Mouse (Mus musculus): Measurements from ENCODE around the gene Lipk. TPM values are rescaled to one million over a fixed set of nuclear protein-coding genes. Genes with fewer than 3 reads are reported as not detected.

Lipk gene
- polyA plus RNA-seq, 1 experiment, result not detected

GRCm38 (mm10) chr19:34022759-34023158, 14.7 kb downstream of the Lipk start:
- Histone ChIP-seq H3K36me3 (ENCODE audit: control insufficient read depth, insufficient read depth) (no peaks in the 10 kb centered on the region), H3K79me2 (ENCODE audit: control insufficient read depth, insufficient read depth) (no peaks in the 10 kb centered on the region), H3K27me3 (ENCODE audit: control insufficient read depth, insufficient read depth, insufficient read length) (no peaks in the 10 kb centered on the region), H3K79me3 (ENCODE audit: low read depth) (no peaks in the 10 kb centered on the region), H3K4me3 (ENCODE audit: insufficient read depth, poor library complexity, severe bottlenecking) (no peak overlapping the region), H3ac (ENCODE audit: control insufficient read depth, insufficient read length, low read depth) (no peak overlapping the region)
- no peak for TF ChIP-seq MAX (IDR thresholded peaks at IDR 0.05)
- TF ChIP-seq FOSL1 (IDR thresholded peaks at IDR 0.05; ENCODE audit: insufficient read depth, low read length, poor library complexity, severe bottlenecking), result no peak
- no peak for TF ChIP-seq MYOG (IDR thresholded peaks at IDR 0.05; ENCODE audit: control insufficient read depth, extremely low read depth, insufficient read length)
- TF ChIP-seq USF1 (IDR thresholded peaks at IDR 0.05; ENCODE audit: low read depth), result no peak
- no peak for TF ChIP-seq CTCF (IDR thresholded peaks at IDR 0.05; ENCODE audit: control insufficient read depth, insufficient read depth, insufficient read length)

GRCm38 (mm10) chr19:34039731-34040130, 31.6 kb downstream of the Lipk start:
- H3K79me3 ChIP-seq (ENCODE audit: low read depth), result no peaks in the 10 kb centered on the region
- no peaks in the 10 kb centered on the region for H3K79me2 ChIP-seq (ENCODE audit: control insufficient read depth, insufficient read depth)
- TF ChIP-seq MAX (IDR thresholded peaks at IDR 0.05), result no peak
- TF ChIP-seq FOSL1 (IDR thresholded peaks at IDR 0.05; ENCODE audit: insufficient read depth, low read length, poor library complexity, severe bottlenecking), result no peak
- no peak for TF ChIP-seq USF1 (IDR thresholded peaks at IDR 0.05; ENCODE audit: low read depth)
- no peak for TF ChIP-seq MYOD1 (IDR thresholded peaks at IDR 0.05; ENCODE audit: control insufficient read depth, insufficient read length, low read depth)
- TF ChIP-seq CEBPB (IDR thresholded peaks at IDR 0.05; ENCODE audit: low read depth), result no peak
- no peak for TF ChIP-seq MYOG (IDR thresholded peaks at IDR 0.05; ENCODE audit: control insufficient read depth, extremely low read depth, insufficient read length)
- TF ChIP-seq CTCF (IDR thresholded peaks at IDR 0.05; ENCODE audit: control insufficient read depth, insufficient read depth, insufficient read length), result no peak

GRCm38 (mm10) chr19:34043008-34043407, 34.9 kb downstream of the Lipk start:
- Histone ChIP-seq H3K4me3 (ENCODE audit: insufficient read depth, poor library complexity, severe bottlenecking) (no peak overlapping the region), H3K36me3 (ENCODE audit: control insufficient read depth, insufficient read depth) (no peaks in the 10 kb centered on the region), H3ac (ENCODE audit: control insufficient read depth, insufficient read length, low read depth) (no peak overlapping the region), H3K79me2 (ENCODE audit: control insufficient read depth, insufficient read depth) (no peaks in the 10 kb centered on the region), H3K27me3 (ENCODE audit: control insufficient read depth, insufficient read depth, insufficient read length) (no peaks in the 10 kb centered on the region), H3K79me3 (ENCODE audit: low read depth) (no peaks in the 10 kb centered on the region)
- TF ChIP-seq MYOD1 (IDR thresholded peaks at IDR 0.05; ENCODE audit: control insufficient read depth, insufficient read length, low read depth) (no peak), USF1 (IDR thresholded peaks at IDR 0.05; ENCODE audit: low read depth) (peak; percentile 21), CTCF (IDR thresholded peaks at IDR 0.05; ENCODE audit: control insufficient read depth, insufficient read depth, insufficient read length) (no peak), MYOG (IDR thresholded peaks at IDR 0.05; ENCODE audit: control insufficient read depth, extremely low read depth, insufficient read length) (no peak), CEBPB (IDR thresholded peaks at IDR 0.05; ENCODE audit: low read depth) (no peak), MAX (IDR thresholded peaks at IDR 0.05) (peak; percentile 96), FOSL1 (IDR thresholded peaks at IDR 0.05; ENCODE audit: insufficient read depth, low read length, poor library complexity, severe bottlenecking) (peak; percentile 5)

More at GRCm38 (mm10) chr19:34039731-34040130, 31.6 kb downstream of the Lipk start:
- no peak overlapping the region for H3K4me3 ChIP-seq (ENCODE audit: insufficient read depth, poor library complexity, severe bottlenecking)
- no peaks in the 10 kb centered on the region for H3K36me3 ChIP-seq (ENCODE audit: control insufficient read depth, insufficient read depth)
- no peak overlapping the region for H3ac ChIP-seq (ENCODE audit: control insufficient read depth, insufficient read length, low read depth)
- no peaks in the 10 kb centered on the region for H3K27me3 ChIP-seq (ENCODE audit: control insufficient read depth, insufficient read depth, insufficient read length)

- Histone ChIP-seq H3K4me3 (ENCODE audit: insufficient read depth, poor library complexity, severe bottlenecking) (no peak overlapping the region), H3K36me3 (ENCODE audit: control insufficient read depth, insufficient read depth) (no peaks in the 10 kb centered on the region), H3K27me3 (ENCODE audit: control insufficient read depth, insufficient read depth, insufficient read length) (no peaks in the 10 kb centered on the region), H3ac (ENCODE audit: control insufficient read depth, insufficient read length, low read depth) (no peak overlapping the region), H3K79me2 (ENCODE audit: control insufficient read depth, insufficient read depth) (no peaks in the 10 kb centered on the region), H3K79me3 (ENCODE audit: low read depth) (no peaks in the 10 kb centered on the region)
- no peak for TF ChIP-seq MAX (IDR thresholded peaks at IDR 0.05)
- TF ChIP-seq CEBPB (IDR thresholded peaks at IDR 0.05; ENCODE audit: low read depth), result no peak
- no peak for TF ChIP-seq USF1 (IDR thresholded peaks at IDR 0.05; ENCODE audit: low read depth)
- TF ChIP-seq MYOD1 (IDR thresholded peaks at IDR 0.05; ENCODE audit: control insufficient read depth, insufficient read length, low read depth), result no peak
Observed at GRCm38 (mm10) chr19:34049371-34050039, 41.4 kb downstream of the Lipk start.

GRCm38 (mm10) chr19:34051502-34051901, 43.4 kb downstream of the Lipk start:
- H3K79me3 ChIP-seq (ENCODE audit: low read depth), result no peaks in the 10 kb centered on the region
- no peaks in the 10 kb centered on the region for H3K79me2 ChIP-seq (ENCODE audit: control insufficient read depth, insufficient read depth)
- no peaks in the 10 kb centered on the region for H3K36me3 ChIP-seq (ENCODE audit: control insufficient read depth, insufficient read depth)
- TF ChIP-seq MYOD1 (IDR thresholded peaks at IDR 0.05; ENCODE audit: control insufficient read depth, insufficient read length, low read depth), result no peak
- no peak for TF ChIP-seq USF1 (IDR thresholded peaks at IDR 0.05; ENCODE audit: low read depth)
- TF ChIP-seq MAX (IDR thresholded peaks at IDR 0.05), result no peak
- TF ChIP-seq MYOG (IDR thresholded peaks at IDR 0.05; ENCODE audit: control insufficient read depth, extremely low read depth, insufficient read length), result no peak
- TF ChIP-seq CEBPB (IDR thresholded peaks at IDR 0.05; ENCODE audit: low read depth), result no peak
- TF ChIP-seq FOSL1 (IDR thresholded peaks at IDR 0.05; ENCODE audit: insufficient read depth, low read length, poor library complexity, severe bottlenecking), result no peak
- no peak for TF ChIP-seq CTCF (IDR thresholded peaks at IDR 0.05; ENCODE audit: control insufficient read depth, insufficient read depth, insufficient read length)
- no peak overlapping the region for H3ac ChIP-seq (ENCODE audit: control insufficient read depth, insufficient read length, low read depth)
- no peak overlapping the region for H3K4me3 ChIP-seq (ENCODE audit: insufficient read depth, poor library complexity, severe bottlenecking)
- no peaks in the 10 kb centered on the region for H3K27me3 ChIP-seq (ENCODE audit: control insufficient read depth, insufficient read depth, insufficient read length)

- no peaks in the 10 kb centered on the region for H3K27me3 ChIP-seq (ENCODE audit: control insufficient read depth, insufficient read depth, insufficient read length)
- H3K79me2 ChIP-seq (ENCODE audit: control insufficient read depth, insufficient read depth), result no peaks in the 10 kb centered on the region
- TF ChIP-seq MYOG (IDR thresholded peaks at IDR 0.05; ENCODE audit: control insufficient read depth, extremely low read depth, insufficient read length), result no peak
- no peak for TF ChIP-seq MYOD1 (IDR thresholded peaks at IDR 0.05; ENCODE audit: control insufficient read depth, insufficient read length, low read depth)
- no peak for TF ChIP-seq USF1 (IDR thresholded peaks at IDR 0.05; ENCODE audit: low read depth)
- no peak for TF ChIP-seq CEBPB (IDR thresholded peaks at IDR 0.05; ENCODE audit: low read depth)
- TF ChIP-seq CTCF (IDR thresholded peaks at IDR 0.05; ENCODE audit: control insufficient read depth, insufficient read depth, insufficient read length), result no peak
- TF ChIP-seq MAX (IDR thresholded peaks at IDR 0.05), result no peak
- no peak for TF ChIP-seq FOSL1 (IDR thresholded peaks at IDR 0.05; ENCODE audit: insufficient read depth, low read length, poor library complexity, severe bottlenecking)
- no peak overlapping the region for H3K4me3 ChIP-seq (ENCODE audit: insufficient read depth, poor library complexity, severe bottlenecking)
- H3K79me3 ChIP-seq (ENCODE audit: low read depth), result no peaks in the 10 kb centered on the region
- H3ac ChIP-seq (ENCODE audit: control insufficient read depth, insufficient read length, low read depth), result no peak overlapping the region
- H3K36me3 ChIP-seq (ENCODE audit: control insufficient read depth, insufficient read depth), result no peaks in the 10 kb centered on the region
Observed at GRCm38 (mm10) chr19:34063547-34063946, 55.5 kb downstream of the Lipk start.

Measured in C2C12 (cell line).